Mouse (Mus musculus) heart, postnatal 25 days (tissue): ENCODE results near the gene Osr1. TPM values are rescaled to one million over a fixed set of nuclear protein-coding genes. Genes with fewer than 3 reads are reported as not detected.

Source experiments
- DNase-seq: peaks from one replicate; pipeline ENCODE4 v3.0.0; 2022; ENCODE audit warnings: low spot score
- intact Hi-C: fragments of 180-260 bp; cut with DNase I; formaldehyde crosslinking; loops from one replicate; pipeline ENCODE4 v1.15.1; 2025
- total RNA-seq, 2 experiments: library from RNA; stranded (reverse); gene quantifications; 2 replicates each; pipeline ENCODE4 v1.2.3; 2021

Osr1 gene
- total RNA-seq, 2 experiments from 2014 or later: 3.0 to 5.6 TPM

DNA sequence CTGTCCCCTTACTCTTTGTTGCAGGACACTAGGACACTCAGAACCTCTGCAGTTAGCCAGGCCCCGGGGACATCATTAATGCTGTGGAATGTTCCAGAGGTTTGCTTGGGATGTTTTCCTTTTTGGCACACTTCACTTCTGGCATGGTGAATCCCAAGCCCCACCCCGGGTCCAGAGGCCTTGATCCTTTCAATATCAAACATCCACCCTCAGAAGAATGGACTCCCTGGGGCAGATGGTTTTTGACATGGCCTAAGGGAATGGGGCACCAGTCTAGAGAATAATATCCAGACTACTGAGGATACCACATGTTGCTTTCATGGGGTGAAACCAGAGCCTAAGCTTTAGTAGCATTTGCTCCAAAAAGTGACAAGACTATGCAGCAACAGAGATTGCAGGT lies 13.5 kb downstream of the Osr1 start:
- no peak for DNase-seq
- intact Hi-C loops: no loop called here

DNA sequence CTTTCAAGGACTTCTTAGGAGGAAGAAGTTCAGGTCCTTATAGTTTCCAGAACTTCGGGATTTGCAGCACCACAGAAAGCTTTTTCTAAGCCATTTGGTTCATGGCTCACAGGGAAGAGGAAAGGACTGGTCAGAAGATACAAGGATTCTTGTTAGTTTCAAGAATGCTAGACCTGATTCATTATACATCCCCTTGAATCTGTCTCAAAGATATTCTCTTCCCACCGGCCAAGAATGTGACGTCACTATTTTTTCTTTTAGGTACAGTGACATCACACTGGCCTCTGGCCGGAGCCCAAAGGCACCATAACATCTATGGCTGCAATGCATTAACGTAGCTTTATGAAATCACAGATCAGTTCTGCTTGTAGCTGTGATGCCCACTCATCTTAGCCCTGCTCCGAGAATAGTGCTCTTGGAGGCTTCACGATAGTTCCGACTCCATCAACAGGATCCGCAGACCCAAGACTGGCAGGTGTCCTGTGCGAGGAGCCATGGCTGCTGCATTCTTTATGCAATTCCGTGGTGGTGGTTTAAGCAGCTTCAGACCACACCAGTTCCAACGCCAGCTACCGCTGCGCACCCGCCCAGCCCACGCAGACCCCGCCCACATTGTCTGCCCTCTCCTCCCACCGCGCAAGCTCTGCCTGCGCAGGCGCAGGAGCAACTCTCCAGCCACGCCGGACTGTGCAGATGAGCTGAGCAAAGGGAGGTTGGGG lies 14.6 kb downstream of the Osr1 start:
- intact Hi-C loops: no loop called here
- peak; percentile 60 for DNase-seq

DNA sequence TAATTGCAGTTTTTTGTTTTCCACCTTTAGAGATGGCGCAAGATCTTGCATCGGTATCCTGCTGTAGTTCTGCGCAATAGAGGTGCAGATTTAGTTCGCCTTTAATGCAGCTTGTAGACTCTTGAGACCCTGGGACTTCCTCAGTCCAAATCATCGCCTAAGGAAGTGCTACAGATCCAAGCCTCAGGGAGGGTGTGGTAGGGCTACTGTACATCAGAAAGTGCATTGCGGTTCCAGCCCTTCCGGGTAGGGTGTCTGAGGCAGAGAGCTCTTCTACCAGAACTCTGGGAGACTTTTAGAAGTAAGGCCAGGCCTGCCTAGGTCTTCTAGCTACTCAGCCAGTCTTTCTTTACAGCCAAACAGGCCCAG lies 15.2 kb downstream of the Osr1 start:
- intact Hi-C loops: no loop called here
- DNase-seq: no peak

DNA sequence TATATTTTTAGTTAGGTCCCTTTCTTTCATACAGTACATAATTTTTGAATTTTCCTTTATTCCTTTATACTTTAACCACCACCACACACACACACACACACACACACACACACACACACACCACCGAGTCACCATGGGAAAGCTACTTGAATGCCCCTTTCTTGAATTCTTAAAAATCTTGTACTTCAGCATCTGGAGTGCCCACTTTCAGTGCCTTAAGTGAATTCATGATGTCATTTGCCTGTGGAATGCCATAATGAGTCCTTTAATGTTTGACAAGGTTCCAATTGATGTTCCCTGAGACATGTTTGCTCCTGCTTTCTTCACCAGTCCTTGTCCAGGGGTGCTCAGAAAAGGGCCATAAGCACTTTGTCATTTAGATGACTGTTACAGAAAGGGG lies 17.8 kb downstream of the Osr1 start:
- DNase-seq: no peak
- intact Hi-C loops: no loop called here

DNA sequence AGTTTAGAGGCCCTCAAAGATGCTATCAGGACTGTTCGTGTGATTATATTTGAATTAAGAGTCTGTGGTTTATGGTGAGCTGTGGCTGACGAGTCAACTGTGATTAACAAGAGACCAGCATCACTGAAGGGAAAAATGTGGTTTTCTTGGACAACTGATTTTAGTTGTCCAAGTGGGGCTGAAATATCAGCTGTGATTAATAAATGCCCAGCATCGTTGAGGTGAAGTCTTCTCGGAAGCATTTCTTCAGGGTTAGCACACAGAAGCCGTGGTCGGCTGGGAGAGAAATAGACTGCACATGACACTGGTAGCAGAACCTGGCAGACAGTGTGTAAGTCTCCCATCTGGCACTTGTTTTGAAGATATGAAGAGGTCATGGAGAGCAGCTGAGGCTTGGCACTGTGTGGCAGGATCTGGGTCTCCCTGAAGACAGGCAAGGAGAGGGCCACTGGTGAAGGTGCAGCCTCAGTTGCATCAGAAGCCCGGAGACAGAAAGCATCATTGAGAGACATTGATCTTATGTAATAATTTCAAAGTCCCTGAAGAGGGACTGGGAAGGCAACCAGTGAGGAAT lies 19.7 kb downstream of the Osr1 start:
- intact Hi-C loops: no loop called here
- no peak for DNase-seq

DNA sequence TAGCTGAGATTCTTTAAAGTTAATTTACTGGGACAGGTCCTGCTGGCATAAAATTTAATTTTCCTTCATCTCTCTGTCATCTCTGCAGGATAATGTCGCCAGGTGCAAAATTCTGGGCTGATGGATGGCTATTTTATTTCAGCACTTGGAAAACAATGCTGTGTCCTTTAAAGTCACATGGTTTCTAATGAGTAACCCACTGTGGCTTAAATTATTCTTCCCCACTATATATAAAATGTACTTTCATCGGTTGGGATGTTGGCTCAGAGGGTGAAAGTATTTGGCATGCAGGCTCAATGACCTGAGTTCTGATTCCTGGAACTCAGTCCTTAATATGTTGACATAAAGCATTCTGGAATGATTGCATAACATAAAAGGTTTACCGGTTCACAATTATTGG lies 21.2 kb downstream of the Osr1 start:
- no peak for DNase-seq
- intact Hi-C loops: no loop called here

DNA sequence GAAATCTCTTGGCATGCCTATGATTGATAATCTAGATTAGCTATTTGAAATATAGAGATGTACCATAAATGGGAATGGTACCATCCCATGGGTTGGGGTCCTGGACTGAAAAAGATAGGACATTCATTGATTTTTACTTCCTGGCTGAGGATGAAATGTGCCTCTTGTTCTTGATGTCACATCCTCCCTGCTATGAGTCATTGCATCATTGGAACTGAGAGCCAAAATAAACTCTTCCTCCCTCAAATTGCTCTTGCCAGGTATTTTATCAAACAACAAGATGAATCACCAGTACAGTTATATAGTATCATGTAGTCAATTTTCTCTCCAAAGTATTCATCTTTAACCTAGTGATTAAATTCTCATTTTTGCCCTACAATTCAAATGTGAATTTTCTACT lies 28.3 kb downstream of the Osr1 start:
- no peak for DNase-seq
- intact Hi-C loops: no loop called here
